Comparison of ENCODE assay signal across 8 mouse cellular contexts in the genomic region with DNA sequence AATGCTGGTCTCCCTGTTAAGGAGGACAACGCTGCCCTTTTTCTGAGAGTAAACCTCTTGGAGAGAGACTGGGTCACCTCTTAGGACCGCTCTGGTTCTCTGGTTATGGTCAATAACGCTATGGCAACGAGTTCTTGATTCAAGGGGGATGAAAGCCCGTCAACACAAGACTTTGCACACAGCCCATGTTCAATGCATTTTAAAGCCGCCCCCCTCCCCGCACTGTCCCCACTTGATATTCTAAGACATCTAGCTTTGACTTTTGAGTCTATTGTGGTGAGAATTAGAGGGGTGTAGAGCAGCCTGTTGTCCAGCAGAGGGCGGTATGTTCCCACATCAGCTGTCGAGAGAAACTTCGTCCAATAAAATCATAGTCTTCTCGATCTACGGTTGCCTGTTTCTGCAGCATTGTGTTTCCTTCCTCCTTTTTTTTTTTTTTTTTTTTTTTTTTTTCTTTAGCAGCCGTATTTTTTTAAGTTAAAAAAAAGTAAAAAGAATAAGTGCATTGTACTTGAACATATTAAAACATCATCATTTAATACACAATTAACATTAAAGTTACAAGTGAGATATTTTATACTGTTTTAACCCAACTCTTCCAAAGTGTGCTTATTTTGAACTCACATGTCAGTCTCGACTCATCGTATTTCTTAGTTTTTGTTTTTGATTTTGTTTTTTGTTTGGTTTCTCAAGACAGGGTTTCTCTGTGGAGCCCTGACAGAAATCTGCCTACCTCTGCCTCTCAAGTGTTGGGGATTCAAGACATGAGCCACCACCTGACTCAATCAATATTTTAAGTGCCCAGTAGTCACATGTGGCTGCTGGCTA. TPM values are rescaled to one million over a fixed set of nuclear protein-coding genes. Genes with fewer than 3 reads are reported as not detected.
DNase-seq lines count a peak whose midpoint lies in the region; ATAC-seq and TF ChIP-seq lines count a peak whose summit lies in the region.

No protein-coding gene starts in this region.

- TF ChIP-seq CTCF in left cerebral cortex, adult 2 months (IDR thresholded peaks at IDR 0.05), result peak; percentile 89

- intact Hi-C loops in left cerebral cortex, adult 2 months (cut with DNase I), result loop anchor here (1.0 kb wide), 1 partner anchor 49 kb away; no protein-coding TSS in a partner anchor

- DNase-seq in MN1 (ENCODE audit: low spot score), result peak; percentile 82
- DNase-seq in c-Kit-positive CD71-positive TER-119-positive erythroid progenitor cells, embryonic 14.5 days (ENCODE audit: low spot score), result peak; percentile 77
- peak; percentile 47 to 55 for DNase-seq in left cerebral cortex, adult 2 months (ENCODE audit: extremely low spot score in 1 of 2, low spot score in 2 of 2)
- peak; percentile 60 for DNase-seq in right cerebral cortex, adult 18-20 months
- peak; percentile 42 to 62 for DNase-seq in urinary bladder, postnatal 36 days (ENCODE audit: low spot score in 2 of 2)

- H3K27me3 ChIP-seq in forebrain, embryonic 16.5 days (replicated peaks; ENCODE audit: control insufficient read depth, insufficient read depth, low read length), result no peaks in the 10 kb centered on the region
- no peaks in the 10 kb centered on the region for H3K27me3 ChIP-seq in hindbrain, embryonic 15.5 days
- no peaks in the 10 kb centered on the region for H3K27me3 ChIP-seq in megakaryocyte, embryonic 14.5 days (replicated peaks)

- no peaks in the 10 kb centered on the region for H3K36me3 ChIP-seq in forebrain, embryonic 16.5 days (ENCODE audit: control insufficient read depth, insufficient read depth)
- H3K36me3 ChIP-seq in hindbrain, embryonic 15.5 days, result no peaks in the 10 kb centered on the region
- peaks cover 78% of the 10 kb centered on the region for H3K36me3 ChIP-seq in megakaryocyte, embryonic 14.5 days (replicated peaks; ENCODE audit: low read length)

- H3K27ac ChIP-seq in forebrain, embryonic 16.5 days (ENCODE audit: low read length), result no peak overlapping the region
- H3K27ac ChIP-seq in hindbrain, embryonic 15.5 days (replicated peaks), result no peak overlapping the region
- H3K27ac ChIP-seq in left cerebral cortex, adult 2 months, result no peak overlapping the region

- no peak overlapping the region for H3K9ac ChIP-seq in forebrain, embryonic 16.5 days (replicated peaks; ENCODE audit: low read depth, low read length)
- no peak overlapping the region for H3K9ac ChIP-seq in hindbrain, embryonic 15.5 days

- no peak overlapping the region for H3K4me3 ChIP-seq in forebrain, embryonic 16.5 days (replicated peaks; ENCODE audit: low read length)
- peak overlapping the region; percentile 19; the same call in 1 of the 2 replicates for H3K4me3 ChIP-seq in hindbrain, embryonic 15.5 days
- H3K4me3 ChIP-seq in left cerebral cortex, adult 2 months, result no peak overlapping the region
- H3K4me3 ChIP-seq in megakaryocyte, embryonic 14.5 days (replicated peaks), result peak overlapping the region; percentile 86

- 24% methylated on average over 15 of the region's 15 CpGs for WGBS in forebrain, embryonic 16.5 days
- WGBS in hindbrain, embryonic 15.5 days, result 25% methylated on average over 15 of the region's 15 CpGs

- H3K9me3 ChIP-seq in forebrain, embryonic 16.5 days (ENCODE audit: control insufficient read depth, low read length), result no peaks in the 10 kb centered on the region
- no peaks in the 10 kb centered on the region for H3K9me3 ChIP-seq in hindbrain, embryonic 15.5 days
- H3K9me3 ChIP-seq in megakaryocyte, embryonic 14.5 days, result no peaks in the 10 kb centered on the region

- peak; percentile 55 for ATAC-seq in forebrain, embryonic 16.5 days
- ATAC-seq in hindbrain, embryonic 15.5 days (ENCODE audit: low FRiP score, low read depth), result peak; percentile 69

- no peaks in the 10 kb centered on the region for H3K4me1 ChIP-seq in forebrain, embryonic 16.5 days (replicated peaks; ENCODE audit: control insufficient read depth, insufficient read depth, low read length)
- 0 out of 2 replicates have a peak, but pooled peaks cover 2% of the 10 kb centered on the region for H3K4me1 ChIP-seq in hindbrain, embryonic 15.5 days (replicated peaks)
- peaks cover 65% of the 10 kb centered on the region for H3K4me1 ChIP-seq in megakaryocyte, embryonic 14.5 days

- H3K4me2 ChIP-seq in forebrain, embryonic 16.5 days (ENCODE audit: low read length), result no peak overlapping the region
- peak overlapping the region; percentile 47 for H3K4me2 ChIP-seq in hindbrain, embryonic 15.5 days

RNA-seq across cellular contexts. Expression of gene Vps26a, which starts 13.7 kb away (rescaled TPM):
- 75.5 and 90.3 TPM in 2 replicates for polyA plus RNA-seq in forebrain, embryonic 16.5 days (2015; fragmentation: Nextera tagmentation; extraction: Ambion mirVana)
- 53.9 and 57.2 TPM in 2 replicates for polyA plus RNA-seq in hindbrain, embryonic 15.5 days (2015; fragmentation: Nextera tagmentation; extraction: Ambion mirVana)
- 10 to 100 TPM; 46.9 to 47.4 TPM for total RNA-seq in left cerebral cortex, adult 2 months (2021)
- 1.1 and 8.9 TPM in 2 replicates for polyA plus RNA-seq in megakaryocyte, embryonic 14.5 days (2012; ENCODE audit: insufficient read depth, low replicate concordance)

RNA-seq across cellular contexts. Expression of gene Srgn, which starts 26.9 kb away (rescaled TPM):
- polyA plus RNA-seq in forebrain, embryonic 16.5 days (2015; fragmentation: Nextera tagmentation; extraction: Ambion mirVana), result 8.6 and 9.3 TPM in 2 replicates
- polyA plus RNA-seq in hindbrain, embryonic 15.5 days (2015; fragmentation: Nextera tagmentation; extraction: Ambion mirVana), result 10.1 and 11.5 TPM in 2 replicates
- 1 to 10 TPM; 7.1 to 9.7 TPM for total RNA-seq in left cerebral cortex, adult 2 months (2021)
- polyA plus RNA-seq in megakaryocyte, embryonic 14.5 days (2012; ENCODE audit: insufficient read depth, low replicate concordance), result 95.0 and 696 TPM in 2 replicates

RNA-seq across cellular contexts. Expression of gene Supv3l1, which starts 50.8 kb away (rescaled TPM):
- 21.7 and 22.7 TPM in 2 replicates for polyA plus RNA-seq in forebrain, embryonic 16.5 days (2015; fragmentation: Nextera tagmentation; extraction: Ambion mirVana)
- 21.3 and 21.5 TPM in 2 replicates for polyA plus RNA-seq in hindbrain, embryonic 15.5 days (2015; fragmentation: Nextera tagmentation; extraction: Ambion mirVana)
- 10 to 100 TPM; 21.8 to 24.8 TPM for total RNA-seq in left cerebral cortex, adult 2 months (2021)
- polyA plus RNA-seq in megakaryocyte, embryonic 14.5 days (2012; ENCODE audit: insufficient read depth, low replicate concordance), result 10.9 TPM in 2 replicates

RNA-seq across cellular contexts. Expression of gene 4930507D05Rik, which starts 51.0 kb away (rescaled TPM):
- 0.81 and 1.1 TPM in 2 replicates for polyA plus RNA-seq in forebrain, embryonic 16.5 days (2015; fragmentation: Nextera tagmentation; extraction: Ambion mirVana)
- polyA plus RNA-seq in hindbrain, embryonic 15.5 days (2015; fragmentation: Nextera tagmentation; extraction: Ambion mirVana), result 0.91 and 0.98 TPM in 2 replicates
- total RNA-seq in left cerebral cortex, adult 2 months (2021), result 1 to 10 TPM; 1.1 to 1.4 TPM
- not detected in 2 replicates for polyA plus RNA-seq in megakaryocyte, embryonic 14.5 days (2012; ENCODE audit: insufficient read depth, low replicate concordance)

Comparison
In these comparisons a context has a peak if more than half of its experiments do, and no peak if none do; other contexts are left out.
1. H3K4me3 ChIP-seq: peak in hindbrain, embryonic 15.5 days (single experiment) and megakaryocyte, embryonic 14.5 days (single experiment); none in forebrain, embryonic 16.5 days (single experiment) and left cerebral cortex, adult 2 months (single experiment).
2. Peak in every context shown above with its lines, with median percentiles within 50 percentile points of each other: DNase-seq.